Mouse (Mus musculus): ENCODE measurements around the gene Eif4ebp2. TPM values are rescaled to one million over a fixed set of nuclear protein-coding genes. Genes with fewer than 3 reads are reported as not detected.

Eif4ebp2 gene
- polyA plus RNA-seq, 1 experiment, result 27.6 TPM

GRCm38 (mm10) chr10:61484801-61485200, 32.3 kb upstream of the Eif4ebp2 start:
- no peak overlapping the region for H3K4me3 ChIP-seq (ENCODE audit: insufficient read depth, low read length)
- no peaks in the 10 kb centered on the region for H3K4me1 ChIP-seq (ENCODE audit: control insufficient read depth, insufficient read depth, low read length)
- no peak overlapping the region for H3K27ac ChIP-seq (ENCODE audit: insufficient read depth, low read length)
- no peak for TF ChIP-seq POLR2A (IDR thresholded peaks at IDR 0.05; ENCODE audit: extremely low read depth, insufficient read depth, low read length)
- TF ChIP-seq CTCF (IDR thresholded peaks at IDR 0.05; ENCODE audit: extremely low read depth, insufficient read depth, low read length), result no peak

GRCm38 (mm10) chr10:61482771-61483170, 30.3 kb upstream of the Eif4ebp2 start:
- Histone ChIP-seq H3K4me1 (ENCODE audit: control insufficient read depth, insufficient read depth, low read length) (no peaks in the 10 kb centered on the region), H3K27ac (ENCODE audit: insufficient read depth, low read length) (no peak overlapping the region), H3K4me3 (ENCODE audit: insufficient read depth, low read length) (no peak overlapping the region)
- TF ChIP-seq POLR2A (IDR thresholded peaks at IDR 0.05; ENCODE audit: extremely low read depth, insufficient read depth, low read length) (no peak), CTCF (IDR thresholded peaks at IDR 0.05; ENCODE audit: extremely low read depth, insufficient read depth, low read length) (no peak)

GRCm38 (mm10) chr10:61480488-61480887, 28.0 kb upstream of the Eif4ebp2 start:
- Histone ChIP-seq H3K4me3 (ENCODE audit: insufficient read depth, low read length) (no peak overlapping the region), H3K27ac (ENCODE audit: insufficient read depth, low read length) (no peak overlapping the region), H3K4me1 (ENCODE audit: control insufficient read depth, insufficient read depth, low read length) (no peaks in the 10 kb centered on the region)
- TF ChIP-seq POLR2A (IDR thresholded peaks at IDR 0.05; ENCODE audit: extremely low read depth, insufficient read depth, low read length) (no peak), CTCF (IDR thresholded peaks at IDR 0.05; ENCODE audit: extremely low read depth, insufficient read depth, low read length) (no peak)

GRCm38 (mm10) chr10:61479927-61480326, 27.5 kb upstream of the Eif4ebp2 start:
- Histone ChIP-seq H3K4me1 (ENCODE audit: control insufficient read depth, insufficient read depth, low read length) (no peaks in the 10 kb centered on the region), H3K4me3 (ENCODE audit: insufficient read depth, low read length) (no peak overlapping the region), H3K27ac (ENCODE audit: insufficient read depth, low read length) (no peak overlapping the region)
- TF ChIP-seq CTCF (IDR thresholded peaks at IDR 0.05; ENCODE audit: extremely low read depth, insufficient read depth, low read length), result no peak

GRCm38 (mm10) chr10:61479461-61479860, 27.0 kb upstream of the Eif4ebp2 start:
- no peak overlapping the region for H3K27ac ChIP-seq (ENCODE audit: insufficient read depth, low read length)

GRCm38 (mm10) chr10:61476440-61477165, 24.1 kb upstream of the Eif4ebp2 start:
- no peak overlapping the region for H3K27ac ChIP-seq (ENCODE audit: insufficient read depth, low read length)
- H3K4me1 ChIP-seq (ENCODE audit: control insufficient read depth, insufficient read depth, low read length), result no peaks in the 10 kb centered on the region

More at GRCm38 (mm10) chr10:61479461-61479860, 27.0 kb upstream of the Eif4ebp2 start:
- Histone ChIP-seq H3K4me1 (ENCODE audit: control insufficient read depth, insufficient read depth, low read length) (no peaks in the 10 kb centered on the region), H3K4me3 (ENCODE audit: insufficient read depth, low read length) (no peak overlapping the region)
- no peak for TF ChIP-seq POLR2A (IDR thresholded peaks at IDR 0.05; ENCODE audit: extremely low read depth, insufficient read depth, low read length)
- TF ChIP-seq CTCF (IDR thresholded peaks at IDR 0.05; ENCODE audit: extremely low read depth, insufficient read depth, low read length), result no peak

GRCm38 (mm10) chr10:61475594-61476439, 23.4 kb upstream of the Eif4ebp2 start, which contains the start of gene Lrrc20:
TSS of gene Lrrc20 (plus strand) at chr10:61475801.
- TF ChIP-seq POLR2A (IDR thresholded peaks at IDR 0.05; ENCODE audit: extremely low read depth, insufficient read depth, low read length) (peak; percentile 51; the same call in 1 of the 2 replicates), CTCF (IDR thresholded peaks at IDR 0.05; ENCODE audit: extremely low read depth, insufficient read depth, low read length) (no peak)
- H3K27ac ChIP-seq (ENCODE audit: insufficient read depth, low read length), result peak within 1 kb of the TSS; percentile 52; the same call in 1 of the 2 replicates

More at GRCm38 (mm10) chr10:61476440-61477165, 24.1 kb upstream of the Eif4ebp2 start:
- peak overlapping the region; percentile 83 for H3K4me3 ChIP-seq (ENCODE audit: insufficient read depth, low read length)
- TF ChIP-seq POLR2A (IDR thresholded peaks at IDR 0.05; ENCODE audit: extremely low read depth, insufficient read depth, low read length) (no peak), CTCF (IDR thresholded peaks at IDR 0.05; ENCODE audit: extremely low read depth, insufficient read depth, low read length) (no peak)

GRCm38 (mm10) chr10:61474344-61474743, 21.9 kb upstream of the Eif4ebp2 start:
- no peak overlapping the region; the same call in 1 of the 2 replicates for H3K4me3 ChIP-seq (ENCODE audit: insufficient read depth, low read length)
- no peaks in the 10 kb centered on the region for H3K4me1 ChIP-seq (ENCODE audit: control insufficient read depth, insufficient read depth, low read length)
- no peak overlapping the region for H3K27ac ChIP-seq (ENCODE audit: insufficient read depth, low read length)
- no peak for TF ChIP-seq CTCF (IDR thresholded peaks at IDR 0.05; ENCODE audit: extremely low read depth, insufficient read depth, low read length)
- TF ChIP-seq POLR2A (IDR thresholded peaks at IDR 0.05; ENCODE audit: extremely low read depth, insufficient read depth, low read length), result no peak

More at GRCm38 (mm10) chr10:61475594-61476439, 23.4 kb upstream of the Eif4ebp2 start, which contains the start of gene Lrrc20:
- H3K4me1 ChIP-seq (ENCODE audit: control insufficient read depth, insufficient read depth, low read length), result no peaks in the 10 kb centered on the region
- H3K4me3 ChIP-seq (ENCODE audit: insufficient read depth, low read length), result peak within 1 kb of the TSS; percentile 83

- Histone ChIP-seq H3K27ac (ENCODE audit: insufficient read depth, low read length) (no peak overlapping the region), H3K4me1 (ENCODE audit: control insufficient read depth, insufficient read depth, low read length) (no peaks in the 10 kb centered on the region), H3K4me3 (ENCODE audit: insufficient read depth, low read length) (no peak overlapping the region)
- TF ChIP-seq CTCF (IDR thresholded peaks at IDR 0.05; ENCODE audit: extremely low read depth, insufficient read depth, low read length) (no peak), POLR2A (IDR thresholded peaks at IDR 0.05; ENCODE audit: extremely low read depth, insufficient read depth, low read length) (no peak)
Observed at GRCm38 (mm10) chr10:61473640-61474039, 21.2 kb upstream of the Eif4ebp2 start.
